Mouse (Mus musculus) limb, embryonic 12.5 days (tissue): ENCODE results near the gene Cntnap5b. TPM values are rescaled to one million over a fixed set of nuclear protein-coding genes. Genes with fewer than 3 reads are reported as not detected.
A peak's percentile ranks its signal among the peaks of the same experiment; 100 is the strongest.

ENCODE experiments used
- ATAC-seq: fragments of 200-750 bp; cut with Nextera tagmentation; 2 replicates; pipeline ENCODE4 v1.8.0; 2017; ENCODE audit warnings: low read depth, moderate TSS enrichment; ENCODE audit not compliant: insufficient number of reproducible peaks, insufficient read depth, low FRiP score, low TSS enrichment
- H3K27ac ChIP-seq: fragments of 300-500 bp; sonication (generic); 2 replicates; pipeline ENCODE4 v1.5.1; 2016; ENCODE audit warnings: mild to moderate bottlenecking, moderate library complexity
- H3K27me3 ChIP-seq: fragments of 300-500 bp; sonication (generic); 2 replicates; pipeline ENCODE4 v1.6.1; 2016; ENCODE audit warnings: mild to moderate bottlenecking, moderate library complexity
- H3K36me3 ChIP-seq: fragments of 300-500 bp; sonication (generic); 2 replicates; pipeline ENCODE4 v1.6.1; 2016; ENCODE audit warnings: mild to moderate bottlenecking, moderate library complexity
- H3K4me1 ChIP-seq: fragments of 300-500 bp; sonication (generic); replicated peaks from 2 replicates; pipeline ENCODE4 v1.6.1; 2016
- H3K4me2 ChIP-seq: fragments of 300-500 bp; sonication (generic); 2 replicates; pipeline ENCODE4 v1.6.1; 2016; ENCODE audit warnings: mild to moderate bottlenecking, moderate library complexity
- H3K4me3 ChIP-seq: fragments of 300-500 bp; sonication (generic); replicated peaks from 2 replicates; pipeline ENCODE4 v1.5.1; 2016; ENCODE audit warnings: mild to moderate bottlenecking
- H3K9ac ChIP-seq: fragments of 300-500 bp; sonication (generic); replicated peaks from 2 replicates; pipeline ENCODE4 v1.6.1; 2016; ENCODE audit warnings: mild to moderate bottlenecking, moderate library complexity
- H3K9me3 ChIP-seq: fragments of 300-500 bp; sonication (generic); 2 replicates; pipeline ENCODE4 v1.6.1; 2016; ENCODE audit warnings: mild to moderate bottlenecking, moderate library complexity
- WGBS: fragments of 180-500 bp; shearing (Covaris S2); methylation state at CpG from one replicate; pipeline ENCODE4 v1.1.7; 2016; 5-methylcytosine and 5-hydroxymethylcytosine counted together
- polyA plus RNA-seq: library from polyadenylated mRNA; unstranded; fragments of >200 nt; fragmentation: Nextera tagmentation; extraction: Ambion mirVana; gene quantifications from 2 replicates; pipeline ENCODE4 v1.2.1, GENCODE M21; 2016

Cntnap5b gene
- polyA plus RNA-seq, 1 experiment from 2014 or later, result not detected

- no peaks in the 10 kb centered on the region for H3K4me1 ChIP-seq
- no peak overlapping the region for H3K4me2 ChIP-seq
- no peaks in the 10 kb centered on the region for H3K27me3 ChIP-seq
- no peaks in the 10 kb centered on the region for H3K36me3 ChIP-seq
- ATAC-seq, result peak; percentile 100
- 84% methylated on average over 5 of the region's 5 CpGs for WGBS
- H3K27ac ChIP-seq, result no peak overlapping the region
- no peak overlapping the region for H3K4me3 ChIP-seq
- no peak overlapping the region for H3K9ac ChIP-seq
- H3K9me3 ChIP-seq, result no peaks in the 10 kb centered on the region
Observed at GRCm38 (mm10) chr1:100180050-100180449, 407.5 kb downstream of the Cntnap5b start.

- Histone ChIP-seq H3K9ac (no peak overlapping the region), H3K36me3 (no peaks in the 10 kb centered on the region), H3K27me3 (no peaks in the 10 kb centered on the region), H3K4me3 (no peak overlapping the region), H3K9me3 (no peaks in the 10 kb centered on the region), H3K4me1 (no peaks in the 10 kb centered on the region), H3K4me2 (no peak overlapping the region), H3K27ac (no peak overlapping the region)
- WGBS, result 7% methylated on average over 6 of the region's 6 CpGs
- ATAC-seq, result peak; percentile 42; the same call in 1 of the 2 replicates
Observed at GRCm38 (mm10) chr1:100231980-100232608, 459.5 kb downstream of the Cntnap5b start.

GRCm38 (mm10) chr1:100251964-100252363 is 479.4 kb downstream of the Cntnap5b start:
- ATAC-seq, result no peak
- Histone ChIP-seq H3K27me3 (no peaks in the 10 kb centered on the region), H3K36me3 (no peaks in the 10 kb centered on the region), H3K4me3 (no peak overlapping the region), H3K9ac (no peak overlapping the region), H3K9me3 (no peaks in the 10 kb centered on the region), H3K4me2 (no peak overlapping the region), H3K4me1 (no peaks in the 10 kb centered on the region), H3K27ac (no peak overlapping the region)

GRCm38 (mm10) chr1:100310687-100311086 is 538.1 kb downstream of the Cntnap5b start:
- no peaks in the 10 kb centered on the region for H3K4me1 ChIP-seq
- H3K4me3 ChIP-seq, result no peak overlapping the region
- H3K9me3 ChIP-seq, result no peaks in the 10 kb centered on the region
- no peak overlapping the region for H3K9ac ChIP-seq
- 90% methylated on average over 1 of the region's 1 CpGs for WGBS
- H3K4me2 ChIP-seq, result no peak overlapping the region
- no peaks in the 10 kb centered on the region for H3K36me3 ChIP-seq
- no peaks in the 10 kb centered on the region for H3K27me3 ChIP-seq
- ATAC-seq, result no peak
- H3K27ac ChIP-seq, result no peak overlapping the region

GRCm38 (mm10) chr1:100331066-100331465 is 558.5 kb downstream of the Cntnap5b start:
- H3K4me2 ChIP-seq, result no peak overlapping the region

GRCm38 (mm10) chr1:100369415-100370113 is 597.0 kb downstream of the Cntnap5b start:
- Histone ChIP-seq H3K4me1 (no peaks in the 10 kb centered on the region), H3K4me3 (no peak overlapping the region), H3K27ac (no peak overlapping the region), H3K36me3 (no peaks in the 10 kb centered on the region), H3K27me3 (no peaks in the 10 kb centered on the region), H3K9me3 (no peaks in the 10 kb centered on the region), H3K4me2 (no peak overlapping the region), H3K9ac (no peak overlapping the region)
- ATAC-seq, result no peak
- WGBS, result 82% methylated on average over 5 of the region's 5 CpGs

More at GRCm38 (mm10) chr1:100331066-100331465, 558.5 kb downstream of the Cntnap5b start:
- no peak overlapping the region for H3K9ac ChIP-seq
- no peaks in the 10 kb centered on the region for H3K27me3 ChIP-seq
- ATAC-seq, result no peak
- WGBS, result 84% methylated on average over 3 of the region's 3 CpGs
- H3K27ac ChIP-seq, result no peak overlapping the region
- H3K9me3 ChIP-seq, result no peaks in the 10 kb centered on the region
- no peaks in the 10 kb centered on the region for H3K4me1 ChIP-seq
- no peaks in the 10 kb centered on the region for H3K36me3 ChIP-seq
- H3K4me3 ChIP-seq, result no peak overlapping the region

- Histone ChIP-seq H3K9ac (no peak overlapping the region), H3K4me3 (no peak overlapping the region), H3K4me1 (no peaks in the 10 kb centered on the region), H3K4me2 (no peak overlapping the region), H3K27ac (no peak overlapping the region), H3K27me3 (no peaks in the 10 kb centered on the region), H3K36me3 (no peaks in the 10 kb centered on the region), H3K9me3 (no peaks in the 10 kb centered on the region)
- WGBS, result 83% methylated on average over 1 of the region's 1 CpGs
- no peak for ATAC-seq
Observed at GRCm38 (mm10) chr1:100386252-100386651, 613.7 kb downstream of the Cntnap5b start.

GRCm38 (mm10) chr1:100394034-100394433 is 621.5 kb downstream of the Cntnap5b start:
- no peaks in the 10 kb centered on the region for H3K27me3 ChIP-seq
- H3K4me1 ChIP-seq, result no peaks in the 10 kb centered on the region
- no peak for ATAC-seq
- no peak overlapping the region for H3K4me2 ChIP-seq
- H3K36me3 ChIP-seq, result no peaks in the 10 kb centered on the region
- H3K4me3 ChIP-seq, result no peak overlapping the region
- no peaks in the 10 kb centered on the region for H3K9me3 ChIP-seq
- H3K27ac ChIP-seq, result no peak overlapping the region
- no peak overlapping the region for H3K9ac ChIP-seq

- Histone ChIP-seq H3K4me1 (no peaks in the 10 kb centered on the region), H3K27ac (no peak overlapping the region), H3K4me2 (no peak overlapping the region), H3K27me3 (no peaks in the 10 kb centered on the region), H3K4me3 (no peak overlapping the region), H3K36me3 (no peaks in the 10 kb centered on the region), H3K9ac (no peak overlapping the region), H3K9me3 (no peaks in the 10 kb centered on the region)
- ATAC-seq, result no peak
Observed at GRCm38 (mm10) chr1:100416658-100417224, 644.2 kb downstream of the Cntnap5b start.

- Histone ChIP-seq H3K27ac (no peak overlapping the region), H3K36me3 (no peaks in the 10 kb centered on the region), H3K4me1 (no peaks in the 10 kb centered on the region), H3K27me3 (no peaks in the 10 kb centered on the region), H3K9ac (no peak overlapping the region), H3K4me2 (no peak overlapping the region), H3K9me3 (no peaks in the 10 kb centered on the region), H3K4me3 (no peak overlapping the region)
- 86% methylated on average over 1 of the region's 1 CpGs for WGBS
- ATAC-seq, result no peak
Observed at GRCm38 (mm10) chr1:100430038-100430774, 657.6 kb downstream of the Cntnap5b start.

- 89% methylated on average over 2 of the region's 2 CpGs for WGBS
- Histone ChIP-seq H3K4me1 (no peaks in the 10 kb centered on the region), H3K4me3 (no peak overlapping the region), H3K36me3 (no peaks in the 10 kb centered on the region), H3K4me2 (no peak overlapping the region), H3K27me3 (no peaks in the 10 kb centered on the region), H3K9me3 (no peaks in the 10 kb centered on the region), H3K27ac (no peak overlapping the region), H3K9ac (no peak overlapping the region)
- no peak for ATAC-seq
Observed at GRCm38 (mm10) chr1:100463877-100464276, 691.3 kb downstream of the Cntnap5b start.
